In the genomic region with DNA sequence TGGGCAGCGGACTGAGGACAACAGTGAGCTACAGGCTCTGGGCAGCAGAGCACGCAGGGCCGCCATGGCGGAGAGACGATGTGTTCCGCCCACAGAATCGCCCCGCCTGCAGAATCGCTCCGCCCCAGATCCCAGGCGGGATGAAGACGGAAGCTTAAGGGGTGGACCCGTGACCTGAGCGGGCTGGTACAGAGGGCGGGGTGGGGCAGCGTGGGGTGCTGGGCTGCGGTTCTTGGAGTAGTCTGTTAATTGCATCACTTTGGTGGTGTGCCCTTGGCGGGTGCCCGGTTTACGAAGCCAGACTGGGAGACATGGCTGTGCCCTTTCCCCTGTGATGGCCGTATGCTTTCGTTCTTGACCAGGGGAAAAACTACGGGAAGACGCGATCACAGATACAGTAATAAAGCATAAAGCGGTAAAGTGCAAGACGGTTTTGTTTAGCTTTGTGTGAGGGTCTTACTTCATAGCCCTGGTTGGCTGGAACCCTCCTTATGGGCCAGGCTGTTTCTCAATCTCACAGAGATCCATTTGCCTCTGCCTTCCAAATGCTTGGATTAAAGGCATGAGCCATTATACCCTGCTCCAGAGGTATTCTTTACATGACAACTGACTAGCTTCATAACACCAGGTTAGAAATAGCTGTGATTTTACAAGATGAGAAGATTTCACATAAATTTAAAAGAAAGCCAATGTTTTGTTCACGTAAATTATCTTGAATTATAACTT, we compare ENCODE assay signal across 8 mouse cellular contexts. TPM values are rescaled to one million over a fixed set of nuclear protein-coding genes. Genes with fewer than 3 reads are reported as not detected.
DNase-seq lines count a peak whose midpoint lies in the region; ATAC-seq lines count a peak whose summit lies in the region.

A gene (minus strand): TSS at position 148 of the 726 bp plus-strand sequence.

- H3K9me3 ChIP-seq in intestine, embryonic 15.5 days: no peaks in the 10 kb centered on the region

- no peaks in the 10 kb centered on the region for H3K27me3 ChIP-seq in intestine, embryonic 15.5 days (replicated peaks)

- 4% methylated on average over 28 of the region's 28 CpGs for whole genome bisulfite sequencing in intestine, embryonic 15.5 days

- H3K36me3 ChIP-seq in intestine, embryonic 15.5 days: peaks cover 3% of the 10 kb centered on the region; the same call in 1 of the 2 replicates

- H3K27ac ChIP-seq in intestine, embryonic 15.5 days: peak within 1 kb of the TSS; percentile 87

- H3K4me2 ChIP-seq in intestine, embryonic 15.5 days (replicated peaks): peak within 1 kb of the TSS; percentile 82

- 0 out of 2 replicates have a peak, but pooled peaks cover 3% of the 10 kb centered on the region for H3K4me1 ChIP-seq in intestine, embryonic 15.5 days (replicated peaks)

- ATAC-seq in intestine, embryonic 15.5 days: peak; percentile 96
- peak; percentile 99 for ATAC-seq in megakaryocyte-erythroid progenitor cell, adult 5-6 weeks (replicated peaks; ENCODE audit: low FRiP score, low TSS enrichment, poor library complexity, severe bottlenecking)

- peak within 1 kb of the TSS; percentile 75 for H3K4me3 ChIP-seq in intestine, embryonic 15.5 days (replicated peaks)

- peak; percentile 96 for DNase-seq in adrenal gland, postnatal 10 days
- peak; percentile 86 for DNase-seq in embryo, embryonic 9.5 days (ENCODE audit: extremely low spot score)
- peak; percentile 85 to 89 for DNase-seq in gastrocnemius, postnatal 36 days
- DNase-seq in left cerebral cortex, postnatal 14 days (ENCODE audit: low spot score in 2 of 2): peak; percentile 83 to 84
- peak; percentile 79 to 82 for DNase-seq in right cerebral cortex, postnatal 36 days (ENCODE audit: low spot score in 2 of 2)
- DNase-seq in urinary bladder, postnatal 4 days (ENCODE audit: low spot score in 2 of 2): peak; percentile 81 to 89

- intact Hi-C loops in gastrocnemius, postnatal 36 days (cut with DNase I): no loop called here
- intact Hi-C loops in left cerebral cortex, postnatal 14 days (cut with DNase I): loop anchor here (5.0 kb wide), 1 partner anchor 34 kb away; a partner anchor contains a TSS

- H3K9ac ChIP-seq in intestine, embryonic 15.5 days: peak within 1 kb of the TSS; percentile 89

RNA-seq across cellular contexts. Expression of the gene that starts here (rescaled TPM):
- total RNA-seq in adrenal gland, postnatal 10 days (2021): 100 to 1,000 TPM; 600 to 610 TPM
- 100 to 1,000 TPM; 105 to 146 TPM for total RNA-seq in gastrocnemius, postnatal 36 days (2021)
- 183 and 188 TPM in 2 replicates for polyA plus RNA-seq in intestine, embryonic 15.5 days (2015; fragmentation: Nextera tagmentation; extraction: Ambion mirVana)
- 10 to 100 TPM; 49.1 to 55.7 TPM for total RNA-seq in left cerebral cortex, postnatal 14 days (2021)
- 50.1 and 62.9 TPM in 2 replicates for total RNA-seq in megakaryocyte-erythroid progenitor cell, adult 5-6 weeks (2014; fragmentation: Nextera tagmentation)
- total RNA-seq in megakaryocyte-erythroid progenitor cell, adult 5-6 weeks (2017): 52.5 and 85.0 TPM in 2 replicates

Comparison
In these comparisons a context has a peak if more than half of its experiments do, and no peak if none do; other contexts are left out.
1. Peak in every context shown above with its lines: DNase-seq, ATAC-seq, H3K4me3 ChIP-seq and H3K27ac ChIP-seq.
2. RNA of the gene that starts here (total RNA-seq): 600 to 610 TPM in adrenal gland, postnatal 10 days; 105 to 146 TPM in gastrocnemius, postnatal 36 days, 50.1 to 85.0 TPM in megakaryocyte-erythroid progenitor cell, adult 5-6 weeks and 49.1 to 55.7 TPM in left cerebral cortex, postnatal 14 days; every median in the first group is over 4 times any median in the second.